Mouse (Mus musculus) embryonic facial prominence, embryonic 15.5 days (tissue): Measurements from ENCODE around the gene Prkcg. TPM values are rescaled to one million over a fixed set of nuclear protein-coding genes. Genes with fewer than 3 reads are reported as not detected.
A peak's percentile ranks its signal among the peaks of the same experiment; 100 is the strongest.
"Not testable (repeated sequence)": the region's sequence is repeated elsewhere in the genome, so short reads cannot be mapped to it uniquely, and the experiment has no call there.

Experiments
- ATAC-seq: fragments of 200-750 bp; cut with Nextera tagmentation; 2 replicates; pipeline ENCODE4 v1.8.0; 2017; ENCODE audit warnings: low read depth, moderate TSS enrichment; ENCODE audit not compliant: insufficient number of reproducible peaks, low FRiP score, low TSS enrichment
- H3K27ac ChIP-seq: fragments of 300-500 bp; sonication (generic); replicated peaks from 2 replicates; pipeline ENCODE4 v1.5.1; 2015; ENCODE audit warnings: mild to moderate bottlenecking, inconsistent platforms
- H3K27me3 ChIP-seq: fragments of 300-500 bp; sonication (generic); 2 replicates; pipeline ENCODE4 v1.6.1; 2015; ENCODE audit warnings: inconsistent platforms
- H3K36me3 ChIP-seq: fragments of 300-500 bp; sonication (generic); 2 replicates; pipeline ENCODE4 v1.6.1; 2015; ENCODE audit warnings: mild to moderate bottlenecking, inconsistent platforms
- H3K4me1 ChIP-seq: fragments of 300-500 bp; sonication (generic); 2 replicates; pipeline ENCODE4 v1.6.1; 2015; ENCODE audit warnings: inconsistent platforms
- H3K4me2 ChIP-seq: fragments of 300-500 bp; sonication (generic); replicated peaks from 2 replicates; pipeline ENCODE4 v1.6.1; 2015; ENCODE audit warnings: mild to moderate bottlenecking, inconsistent platforms
- H3K4me3 ChIP-seq: fragments of 300-500 bp; sonication (generic); replicated peaks from 2 replicates; pipeline ENCODE4 v1.5.1; 2015; ENCODE audit warnings: mild to moderate bottlenecking, inconsistent platforms
- H3K9ac ChIP-seq: fragments of 300-500 bp; sonication (generic); 2 replicates; pipeline ENCODE4 v1.6.1; 2015; ENCODE audit warnings: inconsistent platforms
- H3K9me3 ChIP-seq: fragments of 300-500 bp; sonication (generic); replicated peaks from 2 replicates; pipeline ENCODE4 v1.6.1; 2016; ENCODE audit warnings: inconsistent platforms
- WGBS: fragments of 180-500 bp; shearing (Covaris S2); methylation state at CpG from one replicate; pipeline ENCODE4 v1.1.7; 2015; 5-methylcytosine and 5-hydroxymethylcytosine counted together
- polyA plus RNA-seq: library from polyadenylated mRNA; unstranded; fragments of >200 nt; fragmentation: Nextera tagmentation; extraction: Ambion mirVana; gene quantifications from 2 replicates; pipeline ENCODE4 v1.2.1, GENCODE M21; 2015

The Prkcg gene
- polyA plus RNA-seq, 1 experiment from 2014 or later: 0.28 TPM

DNA sequence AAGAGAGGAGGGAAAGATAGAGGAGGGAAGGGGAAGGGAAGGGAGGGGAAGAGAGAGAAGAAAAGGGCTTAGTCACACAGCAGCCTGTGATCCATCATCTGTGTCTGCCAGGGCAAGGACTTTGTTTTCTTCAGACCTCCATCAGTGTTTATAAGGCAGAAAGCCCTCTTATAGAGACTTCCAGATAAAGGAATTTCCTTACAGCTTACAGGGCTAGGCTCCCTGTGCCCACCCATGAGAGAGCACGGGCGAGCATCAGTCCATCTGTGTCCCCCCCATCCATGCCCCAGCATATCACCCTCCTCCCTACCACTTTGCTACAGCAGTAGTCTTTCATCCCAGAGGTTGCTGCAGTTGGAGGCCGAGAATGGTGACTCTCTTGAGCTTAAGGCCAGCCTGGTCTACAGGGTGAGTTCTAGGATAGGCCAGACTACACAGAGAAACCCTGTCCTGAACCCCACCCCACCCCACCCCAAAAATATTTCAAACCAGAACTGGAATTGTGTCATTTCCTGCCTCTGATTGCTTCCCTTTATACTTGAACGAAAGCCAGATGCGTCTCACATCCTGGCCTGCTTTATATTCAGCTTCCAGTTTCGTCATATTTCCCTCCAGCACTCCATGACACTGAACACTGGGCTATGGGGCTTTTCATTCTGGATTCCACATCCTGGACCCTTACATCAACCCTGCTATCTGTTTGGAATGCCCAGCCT is 13.4 kb upstream of the Prkcg start:
- Histone ChIP-seq H3K27me3 (no peaks in the 10 kb centered on the region), H3K36me3 (no peaks in the 10 kb centered on the region), H3K9ac (no peak overlapping the region), H3K9me3 (no peaks in the 10 kb centered on the region), H3K4me3 (no peak overlapping the region), H3K4me1 (peaks cover 5% of the 10 kb centered on the region; the same call in 1 of the 2 replicates), H3K27ac (peak overlapping the region; percentile 18; the same call in 1 of the 2 replicates), H3K4me2 (no peak overlapping the region)
- WGBS: 36% methylated on average over 6 of the region's 6 CpGs
- peak; percentile 34; the same call in 1 of the 2 replicates for ATAC-seq

- H3K4me2 ChIP-seq, H3K4me1 ChIP-seq, ATAC-seq, H3K27me3 ChIP-seq, H3K36me3 ChIP-seq, H3K4me3 ChIP-seq, H3K27ac ChIP-seq, H3K9me3 ChIP-seq, H3K9ac ChIP-seq: not testable (repeated sequence)
- 31% methylated on average over 4 of the region's 4 CpGs for WGBS
Observed at GRCm38 (mm10) chr7:3276781-3277180, 12.2 kb upstream of the Prkcg start.

GRCm38 (mm10) chr7:3280080-3280653 is 8.8 kb upstream of the Prkcg start:
- ATAC-seq: no peak
- Histone ChIP-seq H3K4me1 (peaks cover 5% of the 10 kb centered on the region; the same call in 1 of the 2 replicates), H3K4me3 (no peak overlapping the region), H3K27ac (no peak overlapping the region), H3K27me3 (no peaks in the 10 kb centered on the region), H3K9me3 (no peaks in the 10 kb centered on the region), H3K36me3 (no peaks in the 10 kb centered on the region), H3K9ac (no peak overlapping the region), H3K4me2 (no peak overlapping the region)
- WGBS: 71% methylated on average over 5 of the region's 5 CpGs

DNA sequence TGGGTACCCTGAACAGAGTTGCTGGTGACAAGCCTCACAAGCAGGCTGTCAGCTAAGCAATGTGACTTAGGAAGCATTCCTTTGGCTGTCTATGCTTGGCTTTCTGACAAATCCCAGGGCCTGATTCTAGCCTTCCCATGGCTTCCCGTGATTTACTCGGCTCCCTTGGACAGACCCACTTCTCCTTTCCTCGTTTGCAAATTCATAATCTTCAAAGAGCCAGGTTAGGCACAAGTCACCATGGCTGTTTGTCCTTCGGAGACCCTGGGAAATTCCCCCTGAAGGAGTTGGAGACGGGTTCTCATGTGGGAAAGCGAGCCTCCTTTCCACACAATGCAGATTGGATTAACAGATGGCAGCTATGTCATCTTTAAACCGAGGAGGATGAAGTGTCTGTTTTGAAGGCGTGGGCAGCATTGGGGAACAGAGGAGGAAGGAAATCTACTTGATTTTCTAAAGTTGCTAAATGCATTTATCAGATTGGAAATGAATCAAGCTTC is 8.3 kb upstream of the Prkcg start:
- no peak overlapping the region for H3K4me3 ChIP-seq
- no peaks in the 10 kb centered on the region for H3K36me3 ChIP-seq
- H3K9me3 ChIP-seq: no peaks in the 10 kb centered on the region
- no peak overlapping the region for H3K4me2 ChIP-seq
- no peak overlapping the region for H3K9ac ChIP-seq
- H3K27me3 ChIP-seq: no peaks in the 10 kb centered on the region
- whole genome bisulfite sequencing: 33% methylated on average over 8 of the region's 8 CpGs
- peaks cover 5% of the 10 kb centered on the region; the same call in 1 of the 2 replicates for H3K4me1 ChIP-seq
- H3K27ac ChIP-seq: no peak overlapping the region
- ATAC-seq: no peak

GRCm38 (mm10) chr7:3281741-3282140 is 7.2 kb upstream of the Prkcg start:
- Histone ChIP-seq H3K9ac (no peak overlapping the region), H3K4me1 (peaks cover 5% of the 10 kb centered on the region; the same call in 1 of the 2 replicates), H3K27me3 (no peaks in the 10 kb centered on the region), H3K9me3 (no peaks in the 10 kb centered on the region), H3K4me3 (no peak overlapping the region), H3K4me2 (no peak overlapping the region), H3K27ac (no peak overlapping the region), H3K36me3 (no peaks in the 10 kb centered on the region)
- no peak for ATAC-seq
- WGBS: 77% methylated on average over 6 of the region's 6 CpGs

DNA sequence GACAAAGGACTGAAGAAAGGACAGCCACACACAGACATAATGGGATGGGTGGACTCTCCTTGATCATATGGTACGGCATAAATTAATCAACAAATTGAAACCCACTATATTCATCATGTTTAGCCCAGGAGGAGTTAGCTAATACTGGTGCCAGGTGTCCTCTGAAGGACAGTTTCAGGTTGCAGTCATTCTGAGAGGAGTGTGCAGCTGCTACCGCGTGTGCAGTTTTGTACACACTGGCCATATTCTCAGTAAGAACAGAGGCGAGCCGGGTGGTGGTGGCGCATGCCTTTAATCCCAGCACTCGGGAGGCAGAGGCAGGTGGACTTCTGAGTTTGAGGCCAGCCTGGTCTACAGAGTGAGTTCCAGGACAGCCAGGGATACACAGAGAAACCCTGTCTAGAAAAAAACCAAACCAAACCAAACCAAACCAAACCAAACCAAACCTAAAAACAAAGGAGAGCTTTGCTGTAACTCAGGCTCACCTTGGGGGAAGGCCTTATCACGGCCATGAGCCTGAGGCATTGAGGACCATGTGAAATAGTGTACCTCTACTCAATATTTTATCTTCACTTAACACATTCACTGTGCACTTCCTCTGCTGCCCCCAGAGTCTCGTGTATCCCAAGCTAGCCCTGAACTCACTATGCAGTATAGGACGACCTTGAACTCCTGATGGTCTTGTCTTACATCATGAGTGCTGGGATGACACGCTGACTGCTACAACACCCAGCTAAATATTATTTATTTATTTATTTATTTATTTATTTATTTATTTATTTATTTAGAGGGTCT is 5.7 kb upstream of the Prkcg start:
- ATAC-seq: no peak
- WGBS: 79% methylated on average over 11 of the region's 11 CpGs

DNA sequence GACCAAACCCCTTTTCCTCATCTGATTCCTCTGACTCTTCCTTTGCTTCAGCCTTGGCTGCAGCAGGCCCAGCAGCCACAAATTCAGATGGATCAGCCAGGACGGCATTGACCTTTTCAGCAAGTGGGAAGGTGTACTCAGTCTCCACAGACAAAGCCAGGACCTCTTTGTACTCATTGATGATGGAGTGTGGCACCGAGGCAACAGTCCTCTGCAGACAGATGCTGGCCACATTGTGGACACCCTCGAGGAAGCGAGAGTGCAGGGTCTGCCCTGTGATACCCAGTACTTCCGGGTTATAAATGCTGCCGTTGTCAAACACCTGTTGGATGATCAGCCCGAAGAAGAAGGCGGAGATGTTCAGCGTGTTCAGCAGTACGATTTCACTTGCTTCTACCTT is 4.4 kb upstream of the Prkcg start:
- Histone ChIP-seq H3K4me1 (no peaks in the 10 kb centered on the region), H3K4me3 (no peak overlapping the region), H3K9ac (no peak overlapping the region), H3K9me3 (no peaks in the 10 kb centered on the region), H3K36me3 (no peaks in the 10 kb centered on the region), H3K27me3 (no peaks in the 10 kb centered on the region), H3K4me2 (no peak overlapping the region), H3K27ac (no peak overlapping the region)
- WGBS: 82% methylated on average over 10 of the region's 10 CpGs
- no peak for ATAC-seq

More for the DNA sequence above, 5.7 kb upstream of the Prkcg start:
- no peaks in the 10 kb centered on the region for H3K9me3 ChIP-seq
- H3K4me1 ChIP-seq: no peaks in the 10 kb centered on the region
- no peak overlapping the region for H3K9ac ChIP-seq
- no peak overlapping the region for H3K4me2 ChIP-seq
- H3K4me3 ChIP-seq: no peak overlapping the region
- H3K27ac ChIP-seq: no peak overlapping the region
- H3K36me3 ChIP-seq: no peaks in the 10 kb centered on the region
- H3K27me3 ChIP-seq: no peaks in the 10 kb centered on the region

DNA sequence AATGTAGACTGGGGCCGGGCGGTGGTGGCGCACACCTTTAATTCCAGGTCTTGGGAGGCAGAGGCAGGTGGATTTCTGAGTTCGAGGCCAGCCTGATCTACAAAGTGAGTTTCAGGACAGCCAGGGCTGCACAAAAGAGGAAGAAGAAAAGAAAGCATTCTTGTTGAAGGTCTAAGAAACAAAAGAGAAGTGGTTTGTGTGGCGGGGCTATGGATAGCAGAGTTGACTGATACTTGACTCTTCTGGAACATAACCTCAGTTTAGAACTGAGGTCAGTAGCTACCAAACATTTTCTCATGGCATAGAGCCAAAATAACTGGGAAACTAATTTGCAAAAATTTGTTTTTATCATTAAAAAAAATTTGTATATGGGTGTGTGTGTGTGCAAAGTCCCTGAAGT is 2.9 kb upstream of the Prkcg start:
- Histone ChIP-seq H3K27me3 (no peaks in the 10 kb centered on the region), H3K9ac (no peak overlapping the region), H3K4me3 (no peak overlapping the region), H3K27ac (no peak overlapping the region), H3K4me1 (peaks cover 13% of the 10 kb centered on the region), H3K4me2 (no peak overlapping the region), H3K9me3 (no peaks in the 10 kb centered on the region), H3K36me3 (no peaks in the 10 kb centered on the region)
- 91% methylated on average over 5 of the region's 5 CpGs for WGBS
- ATAC-seq: no peak

DNA sequence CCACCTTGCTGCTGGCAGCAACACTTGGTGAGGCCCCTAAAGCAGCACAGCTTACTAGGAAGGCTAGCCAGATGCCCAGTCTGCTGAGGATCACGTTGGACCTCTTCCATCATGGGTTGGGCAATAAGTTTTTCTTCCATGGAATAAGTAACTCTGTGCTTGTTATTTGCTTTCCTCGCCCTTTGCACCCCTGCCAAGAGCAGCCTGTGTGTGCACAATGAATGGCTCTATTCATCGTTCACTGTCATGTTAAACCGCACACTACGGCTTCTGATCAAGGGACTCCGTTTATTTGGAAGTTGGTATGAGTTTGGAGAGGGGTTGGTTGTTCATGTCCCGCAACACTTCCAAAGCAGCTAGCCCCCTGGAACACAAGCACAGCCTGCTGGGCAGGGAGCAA is 1.8 kb upstream of the Prkcg start:
- Histone ChIP-seq H3K4me3 (no peak overlapping the region), H3K27ac (no peak overlapping the region; the same call in 1 of the 2 replicates), H3K9ac (no peak overlapping the region), H3K9me3 (no peaks in the 10 kb centered on the region), H3K27me3 (no peaks in the 10 kb centered on the region), H3K4me1 (peaks cover 21% of the 10 kb centered on the region), H3K4me2 (no peak overlapping the region), H3K36me3 (no peaks in the 10 kb centered on the region)
- no peak for ATAC-seq
- 54% methylated on average over 7 of the region's 7 CpGs for WGBS

DNA sequence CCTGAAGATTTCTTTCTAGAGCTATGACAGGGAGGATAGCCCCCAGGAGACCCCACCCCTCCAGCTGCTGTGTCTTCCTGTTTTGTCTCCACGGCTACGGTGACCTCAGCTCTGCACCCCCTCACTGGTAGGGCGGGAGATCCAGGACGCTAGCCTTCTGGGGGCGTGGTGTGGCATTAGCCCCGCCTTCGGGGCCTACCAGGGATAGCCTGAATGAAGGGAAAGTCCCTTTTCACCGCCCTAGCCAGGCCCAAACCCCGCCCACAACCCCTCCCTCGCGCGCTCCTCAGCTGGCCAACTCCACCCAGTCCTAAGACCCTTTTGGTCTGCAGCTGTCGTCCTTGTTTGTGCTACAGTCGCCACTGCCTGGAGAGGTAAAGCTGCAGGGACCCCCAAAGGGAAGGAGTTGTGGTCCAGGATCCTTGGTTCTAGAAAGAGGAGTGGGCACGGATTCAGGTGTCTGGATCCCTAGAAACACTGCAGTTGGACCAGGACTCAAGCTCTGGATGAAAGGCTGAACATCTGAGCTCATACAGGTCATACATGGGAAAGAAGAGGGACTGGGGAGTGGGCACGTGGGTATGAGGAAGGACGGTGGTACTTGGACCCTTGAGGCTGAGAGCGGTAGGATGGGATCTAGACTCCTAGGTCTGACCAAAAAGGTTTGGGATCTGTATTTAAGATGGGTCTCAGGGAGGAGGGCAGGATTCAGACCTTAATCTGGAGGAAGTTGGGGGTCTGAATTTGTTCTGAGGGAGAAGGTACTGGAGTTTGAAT is 1.5 kb downstream of the Prkcg start:
- 0 out of 2 replicates have a peak, but pooled peaks cover 10% of the 10 kb centered on the region for H3K36me3 ChIP-seq
- ATAC-seq: peak; percentile 91
- peaks cover 30% of the 10 kb centered on the region for H3K4me1 ChIP-seq
- H3K4me3 ChIP-seq: peak overlapping the region; percentile 50
- peak overlapping the region; percentile 31 for H3K9ac ChIP-seq
- H3K4me2 ChIP-seq: peak overlapping the region; percentile 72
- peak overlapping the region; percentile 92 for H3K27ac ChIP-seq
- 3% methylated on average over 18 of the region's 18 CpGs for WGBS
- no peaks in the 10 kb centered on the region for H3K27me3 ChIP-seq
- no peaks in the 10 kb centered on the region for H3K9me3 ChIP-seq
